Mouse (Mus musculus) forebrain, embryonic 10.5 days (tissue): ENCODE measurements around the gene Vwa3b. TPM values are rescaled to one million over a fixed set of nuclear protein-coding genes. Genes with fewer than 3 reads are reported as not detected.

Experiments used
- DNase-seq: peaks from one replicate; pipeline ENCODE4 v3.0.0-alpha.2; 2017; ENCODE audit warnings: low spot score; ENCODE audit errors: extremely low spot score
- H3K27ac ChIP-seq: fragments of 300-500 bp; sonication (generic); 2 replicates; pipeline ENCODE4 v1.5.1; 2016; ENCODE audit warnings: mild to moderate bottlenecking
- H3K27me3 ChIP-seq: fragments of 300-500 bp; sonication (generic); 2 replicates; pipeline ENCODE4 v1.6.1; 2016; ENCODE audit warnings: mild to moderate bottlenecking; ENCODE audit not compliant: poor library complexity, severe bottlenecking
- H3K36me3 ChIP-seq: fragments of 300-500 bp; sonication (generic); replicated peaks from 2 replicates; pipeline ENCODE4 v1.6.1; 2016; ENCODE audit warnings: mild to moderate bottlenecking, moderate library complexity
- H3K4me1 ChIP-seq: fragments of 300-500 bp; sonication (generic); 2 replicates; pipeline ENCODE4 v1.6.1; 2016
- H3K4me3 ChIP-seq: fragments of 300-500 bp; sonication (generic); 2 replicates; pipeline ENCODE4 v1.5.1; 2016; ENCODE audit warnings: mild to moderate bottlenecking, moderate library complexity
- H3K9me3 ChIP-seq: fragments of 300-500 bp; sonication (generic); 2 replicates; pipeline ENCODE4 v1.6.1; 2016; ENCODE audit warnings: mild to moderate bottlenecking, moderate library complexity
- WGBS: fragments of 180-500 bp; shearing (Covaris S2); methylation state at CpG from one replicate; pipeline ENCODE4 v1.1.7; 2016; 5-methylcytosine and 5-hydroxymethylcytosine counted together
- polyA plus RNA-seq: library from polyadenylated mRNA; unstranded; fragments of >200 nt; fragmentation: Nextera tagmentation; extraction: Ambion mirVana; gene quantifications from 2 replicates; pipeline ENCODE4 v1.2.1, GENCODE M21; 2016

The Vwa3b gene
- polyA plus RNA-seq, 1 experiment from 2014 or later = 0.16 TPM

DNA sequence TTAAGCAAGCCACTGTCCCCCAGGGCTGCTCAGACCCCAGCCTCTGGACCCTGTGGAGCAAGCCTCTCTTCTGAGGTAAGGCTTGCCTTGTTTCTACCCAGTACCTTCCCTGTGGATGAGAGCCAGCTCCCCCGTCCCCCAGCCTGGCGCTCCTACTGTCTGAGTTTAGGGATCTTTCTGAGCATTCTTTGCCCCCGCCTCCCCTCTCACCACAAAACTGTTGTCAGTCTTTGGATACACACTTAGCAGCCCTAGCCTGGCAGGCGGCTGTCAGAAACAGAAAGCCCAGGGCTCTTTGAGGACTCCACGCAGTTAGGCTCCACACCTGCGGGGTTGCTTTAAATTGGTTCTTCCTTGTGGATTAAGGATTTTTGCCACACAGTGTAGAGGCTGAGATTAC is 160.7 kb downstream of the Vwa3b start:
- Histone ChIP-seq H3K27ac (no peak overlapping the region), H3K9me3 (no peaks in the 10 kb centered on the region; the same call in 1 of the 2 replicates), H3K36me3 (no peaks in the 10 kb centered on the region), H3K27me3 (no peaks in the 10 kb centered on the region), H3K4me3 (no peak overlapping the region), H3K4me1 (peaks cover 18% of the 10 kb centered on the region)
- 60% methylated on average over 6 of the region's 6 CpGs for WGBS
- DNase-seq = no peak

DNA sequence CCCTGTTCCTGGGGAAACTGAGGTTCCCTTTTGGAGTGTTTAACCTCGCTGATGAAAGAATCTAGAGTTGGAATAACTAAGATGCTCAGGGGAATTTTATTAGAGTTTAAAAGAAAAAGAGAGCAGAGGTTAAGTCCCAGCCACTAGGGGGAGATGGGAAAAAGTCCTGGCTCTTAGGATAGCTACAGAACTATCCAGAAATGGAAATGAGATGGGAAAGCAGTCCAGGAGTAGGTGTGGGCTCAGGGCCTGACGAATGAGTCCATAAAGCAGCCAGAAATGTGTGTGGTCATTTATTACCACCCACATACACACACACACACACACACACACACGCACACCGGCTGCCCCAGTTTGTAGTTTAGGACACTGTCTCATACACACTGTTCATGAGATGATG is 168.2 kb downstream of the Vwa3b start:
- H3K4me1 ChIP-seq = no peaks in the 10 kb centered on the region
- no peak for DNase-seq
- no peaks in the 10 kb centered on the region for H3K27me3 ChIP-seq
- no peak overlapping the region for H3K27ac ChIP-seq
- no peak overlapping the region for H3K4me3 ChIP-seq
- no peaks in the 10 kb centered on the region for H3K36me3 ChIP-seq
- WGBS = 62% methylated on average over 4 of the region's 4 CpGs
- no peaks in the 10 kb centered on the region; the same call in 1 of the 2 replicates for H3K9me3 ChIP-seq

DNA sequence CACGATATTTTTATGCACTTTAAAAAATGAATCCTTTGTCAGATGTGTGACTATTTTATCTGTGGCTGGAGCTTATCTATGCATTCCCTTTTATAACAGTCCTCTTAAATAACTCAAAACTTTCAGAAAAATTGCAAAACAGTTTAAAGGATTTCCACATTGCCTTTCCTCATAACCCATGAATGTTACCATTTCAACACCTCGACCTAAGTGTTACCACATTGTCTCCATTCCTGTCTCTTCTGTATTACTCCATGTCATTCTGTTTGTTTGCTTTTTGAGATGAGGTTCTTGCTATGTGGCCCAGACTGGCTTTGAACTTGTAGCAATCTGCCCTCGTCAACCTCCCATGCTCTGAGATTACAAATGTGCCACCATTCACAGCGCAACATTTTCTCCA is 175.0 kb downstream of the Vwa3b start:
- Histone ChIP-seq H3K27ac (no peak overlapping the region), H3K27me3 (no peaks in the 10 kb centered on the region), H3K4me1 (no peaks in the 10 kb centered on the region), H3K4me3 (no peak overlapping the region), H3K36me3 (no peaks in the 10 kb centered on the region), H3K9me3 (no peaks in the 10 kb centered on the region)
- 92% methylated on average over 4 of the region's 4 CpGs for WGBS
- no peak for DNase-seq

DNA sequence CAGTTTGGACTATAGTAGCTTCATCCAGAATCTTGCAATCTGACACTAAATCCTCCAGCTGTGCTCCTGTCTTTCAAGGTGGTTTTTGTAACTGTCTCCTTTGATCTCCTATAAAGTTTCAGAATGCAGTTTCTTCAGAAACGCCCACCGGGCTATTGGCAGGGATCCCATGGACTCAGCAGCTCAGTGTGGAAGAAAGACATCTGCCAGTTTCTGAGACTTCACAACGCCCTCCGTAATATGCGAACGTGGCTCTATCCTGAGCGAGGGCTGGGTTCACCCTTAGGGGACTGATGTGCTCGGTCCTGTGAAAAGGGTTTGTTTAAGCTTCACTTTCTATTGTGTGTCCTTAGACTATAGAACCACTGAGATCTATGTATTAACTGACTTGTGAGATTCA is 181.3 kb downstream of the Vwa3b start:
- no peaks in the 10 kb centered on the region for H3K36me3 ChIP-seq
- no peaks in the 10 kb centered on the region for H3K27me3 ChIP-seq
- no peaks in the 10 kb centered on the region; the same call in 1 of the 2 replicates for H3K9me3 ChIP-seq
- H3K27ac ChIP-seq = no peak overlapping the region
- H3K4me3 ChIP-seq = no peak overlapping the region
- no peaks in the 10 kb centered on the region for H3K4me1 ChIP-seq
- WGBS = 89% methylated on average over 8 of the region's 8 CpGs
- DNase-seq = no peak

DNA sequence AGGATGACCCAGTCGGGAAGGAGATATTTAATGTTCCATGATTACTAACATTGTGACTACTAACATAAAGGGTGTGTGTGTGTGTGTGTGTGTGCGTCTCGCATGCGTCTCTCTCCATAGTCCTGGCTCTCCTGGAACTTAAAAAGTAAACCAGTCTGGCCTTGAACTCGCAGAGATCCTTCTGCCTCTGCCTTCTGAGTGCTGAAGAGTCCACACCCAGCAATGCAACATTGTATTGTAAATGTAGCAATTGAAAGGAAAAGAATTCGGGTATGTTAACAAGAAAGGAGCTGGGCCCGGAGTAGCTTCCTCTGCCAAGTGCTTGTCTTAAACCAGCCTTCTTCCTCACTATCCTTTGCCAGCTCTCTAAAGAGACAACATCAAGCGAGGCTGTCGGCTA is 186.0 kb downstream of the Vwa3b start:
- Histone ChIP-seq H3K27me3 (no peaks in the 10 kb centered on the region), H3K4me1 (no peaks in the 10 kb centered on the region), H3K36me3 (no peaks in the 10 kb centered on the region), H3K9me3 (no peaks in the 10 kb centered on the region), H3K4me3 (no peak overlapping the region), H3K27ac (no peak overlapping the region)
- DNase-seq = no peak
- WGBS = 91% methylated on average over 9 of the region's 9 CpGs

DNA sequence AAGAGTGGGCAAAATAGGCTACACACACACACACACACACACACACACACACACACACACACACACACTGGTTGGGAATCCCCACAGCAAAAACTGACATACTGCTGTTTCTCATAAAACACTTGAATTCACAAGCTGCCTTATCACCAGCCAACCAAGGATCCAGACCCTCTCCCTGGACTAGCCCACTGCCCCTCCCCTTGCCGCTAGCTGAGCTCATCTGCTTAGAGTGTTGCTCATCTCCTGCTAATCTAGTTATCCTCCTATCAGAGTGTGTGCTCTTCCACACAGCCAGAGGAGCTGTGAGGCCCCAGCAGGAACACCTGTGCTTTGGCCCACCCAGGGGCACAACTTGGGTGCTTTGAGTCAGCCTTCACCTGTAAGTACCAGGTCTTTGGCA is 187.7 kb downstream of the Vwa3b start, which contains the start of gene Cnga3:
Gene Cnga3, plus strand, starts transcription at position 291 of the 400 bp plus-strand sequence.
- H3K27me3 ChIP-seq = no peaks in the 10 kb centered on the region
- H3K27ac ChIP-seq = no peak within 1 kb of the TSS
- no peak within 1 kb of the TSS for H3K4me3 ChIP-seq
- no peaks in the 10 kb centered on the region for H3K9me3 ChIP-seq
- no peak for DNase-seq
- H3K4me1 ChIP-seq = no peaks in the 10 kb centered on the region
- WGBS = 76% methylated on average over 1 of the region's 1 CpGs
- H3K36me3 ChIP-seq = no peaks in the 10 kb centered on the region

DNA sequence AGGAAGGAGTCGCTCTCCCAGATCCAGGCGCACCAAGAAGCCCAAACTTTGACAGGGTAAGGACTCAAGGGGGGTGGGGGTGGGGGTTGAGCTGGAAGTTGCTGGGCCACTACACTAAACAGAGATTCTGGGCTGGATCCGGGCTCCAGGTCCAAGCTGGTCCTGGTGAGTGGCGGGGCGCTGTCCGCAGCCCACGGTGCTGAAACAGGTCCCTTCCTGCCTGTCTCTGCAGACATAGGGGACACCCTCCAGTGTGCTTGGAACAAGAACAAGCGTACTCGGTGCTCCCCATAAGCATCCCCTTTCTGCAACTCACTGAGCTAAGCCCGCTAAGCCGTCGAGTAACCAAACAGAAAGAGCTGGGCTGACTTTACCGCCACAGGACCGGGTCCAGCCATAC is 192.0 kb downstream of the Vwa3b start:
- H3K36me3 ChIP-seq = no peaks in the 10 kb centered on the region
- H3K27me3 ChIP-seq = no peaks in the 10 kb centered on the region
- 4% methylated on average over 14 of the region's 14 CpGs for WGBS
- no peak overlapping the region for H3K27ac ChIP-seq
- peaks cover 14% of the 10 kb centered on the region for H3K4me1 ChIP-seq
- H3K9me3 ChIP-seq = no peaks in the 10 kb centered on the region
- peak; percentile 61 for DNase-seq
- no peak overlapping the region for H3K4me3 ChIP-seq

DNA sequence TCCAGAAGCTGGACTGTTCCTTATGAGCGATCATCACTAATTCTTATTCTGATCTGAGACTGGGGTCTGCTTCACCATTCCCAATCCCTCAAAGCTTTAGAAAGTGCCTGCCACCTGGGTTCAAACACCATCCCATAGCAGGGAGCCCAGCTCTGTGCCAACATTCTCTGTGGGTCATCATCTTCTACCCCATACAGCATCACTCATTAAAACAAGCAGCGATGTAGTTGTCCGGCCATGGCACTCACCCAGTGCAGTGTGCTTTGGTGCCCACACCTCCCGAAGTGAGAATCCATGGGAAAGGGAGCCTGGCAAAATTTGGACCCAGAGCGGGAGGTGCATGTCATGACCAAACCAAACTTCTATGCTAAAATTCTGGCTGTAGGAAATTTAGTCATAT is 193.2 kb downstream of the Vwa3b start:
- 86% methylated on average over 5 of the region's 5 CpGs for WGBS
- Histone ChIP-seq H3K36me3 (no peaks in the 10 kb centered on the region), H3K4me3 (no peak overlapping the region), H3K9me3 (no peaks in the 10 kb centered on the region), H3K4me1 (peaks cover 14% of the 10 kb centered on the region), H3K27ac (no peak overlapping the region), H3K27me3 (no peaks in the 10 kb centered on the region)
- DNase-seq = no peak

DNA sequence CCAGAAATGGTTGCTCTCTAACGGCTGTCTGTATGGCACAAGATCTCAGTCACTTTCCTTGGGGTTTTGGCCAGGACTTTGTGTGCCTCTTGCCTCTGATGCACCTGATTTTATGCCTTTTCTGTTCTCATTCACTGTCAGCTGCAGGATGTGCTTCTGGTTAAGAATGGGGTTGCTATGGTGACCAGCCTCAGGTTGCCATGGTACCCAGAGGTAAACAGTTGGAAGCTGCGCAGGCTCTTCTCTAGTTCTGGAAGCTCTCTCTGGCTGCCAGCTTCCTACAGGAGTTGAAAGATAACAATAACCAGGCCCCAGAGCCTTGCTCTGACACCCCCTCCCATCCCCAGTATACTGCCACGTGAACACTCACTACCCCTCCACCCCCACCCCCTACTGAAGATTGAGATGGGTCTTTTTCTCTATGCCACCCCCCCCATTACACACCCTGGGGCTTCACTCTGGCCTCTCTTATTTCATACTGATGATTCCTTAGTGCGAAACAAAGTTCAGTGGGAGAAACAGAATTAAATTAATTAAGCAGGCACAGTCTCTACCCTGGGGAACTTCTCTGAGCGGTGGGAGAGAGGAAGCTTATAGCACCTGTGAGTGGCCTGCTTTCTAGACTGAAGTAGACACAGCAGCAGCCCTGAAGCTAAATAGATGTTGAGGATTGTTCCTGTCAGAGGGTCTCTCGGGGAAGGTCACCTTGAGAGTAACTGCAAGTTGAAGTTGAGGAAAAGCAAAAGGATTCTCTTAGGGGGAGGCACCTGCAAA is 193.9 kb downstream of the Vwa3b start:
- peaks cover 14% of the 10 kb centered on the region for H3K4me1 ChIP-seq

DNA sequence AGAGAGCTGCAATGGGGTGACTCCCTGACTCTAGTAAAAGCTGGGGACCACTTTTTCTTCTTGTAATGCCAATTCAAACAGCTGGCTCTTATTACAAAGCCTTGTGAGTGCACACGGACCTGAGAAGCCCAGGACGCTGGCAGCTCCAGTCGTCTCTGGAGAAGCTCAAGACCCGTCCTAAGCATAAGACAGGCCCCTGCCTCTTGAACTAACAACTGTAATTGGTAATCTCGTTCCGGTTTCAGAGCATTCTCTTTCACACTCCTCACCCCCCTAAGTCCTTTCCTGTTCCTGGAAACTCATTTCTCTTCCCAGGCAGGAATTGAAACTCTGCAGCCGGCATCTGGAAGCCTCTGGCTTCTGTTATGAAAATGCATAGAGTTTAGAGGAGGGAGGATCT is 195.6 kb downstream of the Vwa3b start:
- 84% methylated on average over 7 of the region's 7 CpGs for WGBS
- Histone ChIP-seq H3K9me3 (no peaks in the 10 kb centered on the region), H3K36me3 (no peaks in the 10 kb centered on the region), H3K27me3 (no peaks in the 10 kb centered on the region), H3K4me1 (peaks cover 14% of the 10 kb centered on the region), H3K27ac (no peak overlapping the region), H3K4me3 (no peak overlapping the region)
- no peak for DNase-seq

More for the DNA sequence above, 193.9 kb downstream of the Vwa3b start:
- Histone ChIP-seq H3K4me3 (no peak overlapping the region), H3K27ac (no peak overlapping the region), H3K36me3 (no peaks in the 10 kb centered on the region), H3K27me3 (no peaks in the 10 kb centered on the region), H3K9me3 (no peaks in the 10 kb centered on the region)
- 53% methylated on average over 6 of the region's 6 CpGs for WGBS
- peak; percentile 60 for DNase-seq

DNA sequence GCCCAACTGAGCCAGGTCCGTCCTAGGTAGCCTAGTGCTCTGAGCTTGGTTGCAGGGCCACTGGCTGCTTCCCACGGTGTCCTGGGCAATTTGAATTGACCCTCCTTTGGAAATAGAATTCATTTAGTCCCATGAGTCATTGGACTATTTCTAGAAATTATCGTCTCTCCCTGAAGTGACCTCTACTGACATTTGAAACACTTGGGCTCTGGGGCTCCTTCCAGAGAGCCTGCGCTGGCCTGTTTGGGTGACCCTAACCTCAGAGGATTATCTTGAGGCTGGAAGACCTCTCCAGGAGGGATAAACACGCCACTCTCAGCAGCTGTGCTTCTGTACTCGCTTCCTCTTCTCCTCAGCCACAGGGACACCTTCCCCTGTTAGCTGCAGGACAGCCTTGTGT is 204.0 kb downstream of the Vwa3b start:
- peaks cover 7% of the 10 kb centered on the region; the same call in 1 of the 2 replicates for H3K9me3 ChIP-seq
- H3K27me3 ChIP-seq = no peaks in the 10 kb centered on the region
- no peak overlapping the region for H3K4me3 ChIP-seq
- WGBS = 75% methylated on average over 6 of the region's 6 CpGs
- H3K27ac ChIP-seq = no peak overlapping the region
- no peaks in the 10 kb centered on the region for H3K4me1 ChIP-seq
- DNase-seq = no peak
- no peaks in the 10 kb centered on the region for H3K36me3 ChIP-seq

DNA sequence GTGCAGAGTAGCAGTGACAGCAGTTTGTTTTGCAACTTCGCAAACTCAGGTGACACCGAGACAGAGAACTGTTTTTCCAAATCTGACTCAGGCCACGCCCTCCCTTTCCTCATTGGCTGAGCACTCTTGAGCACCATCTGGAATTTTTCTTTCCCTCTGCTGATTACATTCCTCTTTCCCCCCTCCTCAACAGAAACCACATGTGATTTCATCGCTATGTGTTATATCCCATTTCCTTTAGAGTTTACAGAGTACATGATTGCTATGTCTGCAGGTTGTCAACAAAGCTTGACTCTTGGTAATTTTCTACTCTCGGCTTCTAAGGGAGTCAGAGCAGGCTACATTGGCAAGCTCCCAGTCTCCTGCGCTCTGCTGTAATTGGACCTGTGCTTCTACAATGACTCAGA is 204.9 kb downstream of the Vwa3b start:
- 79% methylated on average over 6 of the region's 6 CpGs for WGBS
- Histone ChIP-seq H3K27ac (no peak overlapping the region), H3K27me3 (no peaks in the 10 kb centered on the region), H3K9me3 (peaks cover 7% of the 10 kb centered on the region; the same call in 1 of the 2 replicates), H3K36me3 (no peaks in the 10 kb centered on the region), H3K4me3 (no peak overlapping the region), H3K4me1 (no peaks in the 10 kb centered on the region)
- no peak for DNase-seq
